Mouse (Mus musculus) neural tube, embryonic 10.5 days (tissue): ENCODE results near the gene Rac2.

Experiments used
- DNase-seq: peaks from one replicate; pipeline ENCODE4 v3.0.0-alpha.2; 2017; ENCODE audit warnings: low spot score; ENCODE audit errors: extremely low spot score

Rac2 gene

DNA sequence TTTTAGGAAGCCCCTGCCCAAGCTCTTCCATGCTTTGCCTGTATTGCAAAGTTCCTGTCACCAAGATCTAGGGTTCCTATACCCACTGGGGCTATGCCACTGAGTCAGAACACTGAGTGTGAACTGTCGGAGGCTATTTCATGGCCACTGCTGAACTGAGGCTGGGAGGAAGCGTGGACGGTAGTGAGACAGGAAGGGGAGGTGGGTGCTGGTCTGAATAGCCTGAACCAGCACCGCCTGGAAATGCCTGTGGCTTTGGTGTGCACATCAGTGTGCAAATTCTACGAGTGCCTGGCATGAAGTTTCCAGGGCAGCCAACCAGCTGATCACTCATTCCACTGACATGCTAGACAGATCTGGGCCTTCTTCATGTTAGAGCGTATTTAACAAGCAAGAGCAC, 50.7 kb downstream of the Rac2 start:
- DNase-seq, result no peak

DNA sequence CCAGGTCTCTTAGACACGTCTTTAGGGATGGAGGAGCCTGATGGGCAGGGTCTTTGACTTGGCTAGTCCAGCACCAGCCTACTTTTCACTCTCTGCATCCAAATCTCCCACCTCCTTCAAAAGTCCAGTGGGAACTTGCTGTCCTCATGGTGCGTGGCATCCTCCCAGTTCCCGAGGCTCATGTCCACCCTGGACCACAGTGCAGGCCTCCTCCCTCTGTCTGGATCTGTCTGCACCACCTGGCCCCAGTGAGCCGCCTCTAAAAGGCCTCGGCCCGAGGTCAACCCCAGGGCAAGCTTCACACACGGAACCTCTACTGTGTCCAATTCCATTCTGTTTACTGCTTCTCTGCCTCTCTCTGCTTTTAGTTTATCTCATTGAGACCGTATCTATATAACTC, 51.3 kb downstream of the Rac2 start:
- no peak for DNase-seq

DNA sequence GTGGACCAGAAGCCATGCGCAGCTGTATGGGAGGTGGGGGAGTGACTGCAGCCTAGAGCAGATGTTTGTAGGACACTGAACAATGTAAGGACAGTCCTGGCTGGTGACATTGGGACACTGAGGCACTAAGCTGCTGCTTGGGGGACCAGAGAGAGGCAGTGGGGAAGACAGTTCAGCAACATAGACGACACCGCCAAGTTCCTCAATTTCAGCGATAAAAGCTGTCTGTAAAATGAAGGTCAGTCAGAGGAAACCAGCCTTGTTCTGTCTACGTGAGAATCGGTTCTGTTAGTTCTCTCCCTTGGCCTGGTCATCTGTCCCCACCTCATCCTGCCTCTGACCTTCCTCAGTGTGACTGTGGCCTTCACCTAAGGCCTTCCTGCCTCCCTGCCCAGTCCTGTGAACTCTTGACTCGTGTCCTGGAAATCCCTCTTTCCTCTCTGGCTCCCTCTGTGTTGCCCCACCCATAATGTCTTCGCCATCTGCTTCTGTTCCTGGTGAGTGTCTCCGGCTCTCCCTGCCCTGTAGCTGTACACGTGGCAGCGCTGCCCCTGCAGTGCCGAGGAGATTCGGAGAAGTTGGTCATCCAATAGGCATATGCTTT, 52.4 kb downstream of the Rac2 start:
- DNase-seq, result no peak

DNA sequence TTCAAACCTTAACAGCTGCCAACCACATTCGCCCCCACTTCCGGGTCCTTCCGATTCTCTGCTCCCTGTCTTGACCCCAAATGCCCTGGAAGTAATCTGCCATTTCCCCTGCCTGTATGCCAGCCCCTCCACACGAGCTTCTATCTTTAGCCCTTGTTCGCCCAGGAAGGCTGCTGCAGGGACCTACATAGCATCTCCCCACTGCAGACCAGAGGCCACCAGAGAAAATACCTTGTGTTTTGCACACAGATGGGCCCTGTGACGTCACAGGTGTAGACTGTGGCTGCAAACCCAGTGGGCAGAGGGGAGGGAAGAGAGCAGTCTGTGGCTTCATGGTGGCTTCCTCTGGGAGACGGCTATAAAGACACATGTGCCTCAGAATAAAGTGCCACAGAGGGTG, 54.4 kb downstream of the Rac2 start:
- DNase-seq, result no peak

DNA sequence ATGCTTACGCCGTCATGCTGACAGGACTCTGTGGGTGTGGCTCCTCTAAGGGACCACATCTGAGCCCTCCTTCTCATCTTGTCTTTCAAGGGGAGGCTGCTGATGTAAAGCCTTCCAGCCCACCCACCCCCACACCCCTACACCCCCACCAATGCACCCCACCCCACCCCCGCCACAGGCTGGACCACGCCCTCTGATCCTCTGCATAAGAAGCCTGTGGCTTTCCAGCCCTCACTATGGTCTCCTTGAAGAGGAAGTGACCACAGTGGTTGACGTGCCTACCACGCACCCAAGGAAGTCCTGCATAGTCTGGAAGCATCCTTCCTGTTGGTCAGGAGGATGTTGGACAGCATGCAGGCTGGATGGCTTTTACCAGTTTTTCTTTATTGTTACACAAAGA, 56.8 kb downstream of the Rac2 start:
- no peak for DNase-seq

DNA sequence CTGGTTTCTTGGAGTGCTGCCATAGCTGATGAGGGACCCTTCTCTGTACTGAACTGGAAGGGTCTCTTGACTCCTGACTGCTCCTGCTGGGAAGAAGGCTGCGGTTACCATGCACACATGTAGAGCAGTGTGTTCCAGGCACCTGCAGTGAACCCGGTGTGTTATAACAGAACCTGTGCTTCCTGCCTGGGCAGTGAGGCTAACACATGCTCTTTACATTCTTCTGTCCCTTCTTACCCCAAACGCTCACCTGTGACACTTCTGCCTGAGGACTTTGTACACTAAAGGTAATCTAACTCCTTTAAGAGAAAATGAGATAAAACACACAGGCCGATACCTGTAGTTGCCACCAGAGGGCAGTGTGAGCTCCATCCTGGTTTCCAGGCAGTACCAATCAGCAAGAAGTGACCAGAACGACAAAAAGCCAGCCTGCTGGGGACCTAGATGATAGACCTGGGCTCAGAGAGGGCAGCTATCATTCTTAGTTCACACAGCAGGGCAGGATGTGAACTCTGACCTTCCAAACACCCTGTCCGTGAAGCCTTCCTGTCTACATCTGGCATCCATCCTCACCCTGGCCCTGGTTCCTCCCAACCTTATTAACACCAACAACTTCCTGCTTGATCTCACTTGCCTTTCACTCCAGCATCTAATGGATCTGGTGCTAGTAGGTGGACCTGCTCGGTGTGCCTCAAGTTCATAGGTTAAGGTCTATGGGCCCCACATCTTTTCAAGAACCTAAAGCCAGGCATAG, 58.0 kb downstream of the Rac2 start:
- DNase-seq, result peak; percentile 81

DNA sequence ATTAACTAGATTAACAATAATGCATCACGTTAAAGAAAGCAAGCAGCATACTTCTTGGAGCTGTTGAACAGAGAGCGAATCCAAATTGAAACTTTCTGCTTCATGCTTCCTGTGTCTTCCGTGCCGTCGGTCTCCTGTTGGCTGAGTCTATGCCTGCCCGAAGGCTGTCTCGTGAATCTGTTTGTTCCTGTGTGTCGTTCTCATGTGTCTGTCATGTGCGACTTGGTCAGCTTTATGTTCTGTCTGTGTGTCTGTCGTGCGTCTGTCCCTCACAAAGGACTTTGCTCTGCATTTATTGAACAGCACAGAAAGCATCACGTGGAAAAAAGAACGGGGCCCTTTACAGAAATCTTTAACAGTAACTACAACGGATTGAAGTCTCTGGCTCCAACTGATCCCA, 59.6 kb downstream of the Rac2 start:
- DNase-seq, result no peak

DNA sequence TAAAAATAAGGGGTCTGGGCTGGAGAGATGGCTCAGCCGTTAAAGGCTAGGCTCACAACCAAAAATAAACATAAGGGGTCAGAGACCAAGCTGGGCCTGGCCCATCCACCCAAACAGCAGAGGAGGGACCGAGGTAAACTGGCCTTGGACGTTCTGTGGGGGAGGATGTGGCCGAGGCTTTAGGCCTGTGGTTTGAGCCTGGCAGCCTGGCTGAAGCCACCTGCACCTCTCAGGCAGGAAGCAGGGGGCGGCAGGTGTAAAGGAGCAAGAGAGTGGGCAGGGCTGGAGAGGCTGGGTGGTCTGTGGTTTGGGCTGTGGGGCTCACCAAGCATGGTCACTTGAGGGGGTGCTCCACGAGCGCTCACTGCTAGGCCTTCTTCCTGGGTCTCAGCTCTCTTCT, 60.6 kb downstream of the Rac2 start:
- no peak for DNase-seq

DNA sequence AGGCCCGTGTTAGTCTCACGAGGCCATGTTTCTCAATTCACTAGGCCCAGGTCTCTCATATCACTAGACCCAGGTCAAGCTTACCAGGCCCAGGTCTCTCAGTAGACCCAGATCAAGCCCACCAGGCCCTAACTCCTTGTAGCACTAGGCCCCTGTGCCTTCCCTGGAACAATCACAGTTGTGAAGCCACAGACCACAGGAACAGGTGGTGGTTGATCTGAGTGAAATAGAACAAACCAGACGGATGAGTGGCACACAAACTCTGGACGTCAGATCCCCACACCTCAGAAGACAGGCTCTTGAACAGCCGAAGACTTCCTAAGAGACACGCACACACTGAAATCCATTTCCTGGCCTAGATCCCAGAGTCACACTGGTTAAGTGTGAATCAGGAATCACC, 61.8 kb downstream of the Rac2 start:
- no peak for DNase-seq

DNA sequence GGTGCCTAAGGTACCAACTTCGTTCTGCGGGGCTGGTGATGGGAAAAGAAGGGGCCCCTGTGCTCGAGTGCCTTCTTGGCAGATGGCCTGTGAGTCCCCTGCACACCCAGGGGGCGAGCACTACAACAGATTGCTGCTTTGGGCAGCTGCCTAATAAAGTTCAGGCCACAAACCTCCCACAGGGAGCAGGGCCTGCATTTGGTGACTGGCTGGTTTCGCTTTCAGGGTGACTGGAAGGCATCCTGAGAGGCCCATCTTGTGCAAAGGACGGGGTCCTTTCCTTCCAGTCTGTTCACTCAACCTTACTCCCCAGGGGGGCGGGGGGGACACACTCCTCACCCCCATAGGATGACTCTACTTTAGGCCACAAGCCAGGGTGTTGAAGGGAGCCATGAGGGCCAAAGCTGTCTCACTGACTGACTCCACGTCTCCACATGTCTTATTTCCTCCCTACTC, 62.4 kb downstream of the Rac2 start:
- DNase-seq, result peak; percentile 33

DNA sequence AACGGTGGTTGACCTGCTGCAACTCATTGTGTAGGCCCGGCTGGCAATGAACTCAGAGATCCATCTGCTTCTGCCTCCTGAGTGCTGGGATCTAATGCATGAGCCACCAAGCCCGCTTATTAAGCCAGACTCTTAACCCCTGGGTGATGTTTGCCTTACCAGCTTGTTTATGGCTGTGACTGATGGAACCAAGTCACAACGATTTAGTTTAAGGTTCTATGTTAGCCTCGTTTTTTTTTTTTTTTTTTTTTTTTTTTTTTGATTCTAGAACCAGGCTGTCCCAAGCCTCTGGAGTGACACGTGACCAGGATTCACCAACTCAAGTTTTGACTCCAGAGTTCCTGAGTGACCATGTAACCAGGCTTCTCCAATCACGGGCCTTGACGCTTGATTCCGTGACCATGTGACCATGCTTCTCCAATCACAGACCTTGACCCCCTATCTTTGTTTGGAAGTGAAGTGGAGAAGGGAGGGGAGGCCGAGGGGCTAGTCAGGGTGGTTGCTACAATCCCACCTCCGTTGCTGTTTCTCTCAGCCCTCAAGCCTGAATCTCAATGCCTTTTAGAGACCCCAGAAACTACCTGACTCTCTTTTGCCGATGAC, 63.2 kb downstream of the Rac2 start:
- no peak for DNase-seq
